Mouse (Mus musculus) stomach, postnatal 0 days (tissue): ENCODE measurements at regions not wholly inside any gene's neighbourhood (a gene's known extent, or its start where the extent isn't known, plus 50 kb on each side); places are given as distances from the start of the nearest gene placed in this dataset.

Source experiments
- CTCF ChIP-seq: IDR thresholded peaks from 2 replicates; pipeline ENCODE4 v1.5.1; 2016; ENCODE audit warnings: antibody characterized with exemption, low read depth, mild to moderate bottlenecking, moderate library complexity
- EP300 ChIP-seq: optimal IDR thresholded peaks from 2 replicates; pipeline ENCODE3; 2016; ENCODE audit warnings: antibody characterized with exemption

DNA sequence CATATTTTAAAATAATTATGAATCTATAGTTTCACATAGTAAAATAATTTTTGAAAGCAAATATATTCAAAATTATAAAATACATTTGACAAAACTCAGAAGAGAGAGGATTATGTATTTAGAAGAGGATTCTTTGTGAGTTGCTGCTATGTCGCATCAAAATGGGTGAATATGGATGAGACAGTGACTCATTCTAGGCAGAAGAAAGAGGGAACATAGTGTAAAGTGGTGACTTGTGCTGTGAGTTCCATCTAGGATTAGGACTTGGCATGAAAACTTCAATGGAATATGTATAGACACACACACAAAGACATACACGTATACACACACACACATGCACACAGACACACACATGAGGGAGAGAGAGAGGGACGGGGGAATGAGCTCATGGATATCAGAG lies 591.0 kb downstream of the Kctd8 start:
- TF ChIP-seq EP300 (no peak), CTCF (no peak)
